Mouse (Mus musculus): ENCODE measurements at regions not wholly inside any gene's neighbourhood (a gene's known extent, or its start where the extent isn't known, plus 50 kb on each side); places are given as distances from the start of the nearest gene placed in this dataset.

GRCm38 (mm10) chr3:143633036-143633435 lies 572.0 kb downstream of the Lmo4 start:
- TF ChIP-seq CTCF (IDR thresholded peaks at IDR 0.05): no peak
- TF ChIP-seq EP300 (IDR thresholded peaks at IDR 0.05): no peak

Measured in lung, postnatal 0 days (tissue).